31 mouse cellular contexts compared by ENCODE assay signal in genomic region chr8:41648276-41648675, GRCm38 (mm10).
"Had no signal": no experiment of that assay in that cellular context is flagged by ENCODE, and none has a peak within 500 bp of the region (broad histone marks: within the 10 kb centered on the region; RNA-seq: fewer than 3 reads in every experiment).

No protein-coding gene starts in this region.

- H3K4me2 ChIP-seq: limb, embryonic 12.5 days; limb, embryonic 13.5 days; limb, embryonic 15.5 days; liver, embryonic 11.5 days; liver, embryonic 12.5 days; liver, embryonic 13.5 days; liver, embryonic 15.5 days; lung, embryonic 14.5 days; lung, embryonic 15.5 days; midbrain, embryonic 11.5 days; midbrain, embryonic 12.5 days; midbrain, embryonic 13.5 days; midbrain, embryonic 15.5 days had no signal

- H3K4me1 ChIP-seq: limb, embryonic 12.5 days; limb, embryonic 13.5 days; limb, embryonic 15.5 days; liver, embryonic 12.5 days; liver, embryonic 13.5 days; liver, embryonic 15.5 days; lung, embryonic 15.5 days; megakaryocyte, embryonic 14.5 days; midbrain, embryonic 10.5 days; midbrain, embryonic 12.5 days; midbrain, embryonic 13.5 days; midbrain, embryonic 15.5 days had no signal

- DNase-seq: left cerebral cortex, postnatal 4 days; liver; liver, embryonic 13.5 days; liver, postnatal 0 days; lung, adult 18-20 months; lung, adult 2 months; lung, embryonic 14.5 days; lung, postnatal 10 days; lung, postnatal 14 days; lung, postnatal 36 days; lung, postnatal 4 days; midbrain, embryonic 14.5 days had no signal

- H3K27me3 ChIP-seq: limb, embryonic 12.5 days; limb, embryonic 13.5 days; limb, embryonic 15.5 days; liver, embryonic 12.5 days; liver, embryonic 13.5 days; liver, embryonic 15.5 days; lung, embryonic 15.5 days; megakaryocyte, embryonic 14.5 days; midbrain, embryonic 12.5 days; midbrain, embryonic 13.5 days; midbrain, embryonic 15.5 days had no signal

- ATAC-seq: liver, embryonic 12.5 days; liver, postnatal 0 days; lung, postnatal 0 days; midbrain, embryonic 13.5 days; midbrain, embryonic 15.5 days; midbrain, embryonic 16.5 days had no signal

- H3K9ac ChIP-seq: limb, embryonic 12.5 days; limb, embryonic 13.5 days; limb, embryonic 15.5 days; liver, embryonic 12.5 days; liver, embryonic 13.5 days; liver, embryonic 14.5 days; liver, embryonic 15.5 days; liver, postnatal 0 days; lung, embryonic 14.5 days; lung, embryonic 15.5 days; midbrain, embryonic 12.5 days; midbrain, embryonic 13.5 days; midbrain, embryonic 15.5 days had no signal

- H3K27ac ChIP-seq: limb, embryonic 10.5 days; limb, embryonic 12.5 days; limb, embryonic 13.5 days; limb, embryonic 15.5 days; liver, embryonic 12.5 days; liver, embryonic 13.5 days; liver, embryonic 14.5 days; liver, embryonic 15.5 days; lung, embryonic 15.5 days; macrophage; midbrain, embryonic 10.5 days; midbrain, embryonic 12.5 days; midbrain, embryonic 13.5 days; midbrain, embryonic 15.5 days had no signal

- H3K36me3 ChIP-seq: limb, embryonic 10.5 days; limb, embryonic 12.5 days; limb, embryonic 13.5 days; limb, embryonic 15.5 days; liver, embryonic 12.5 days; liver, embryonic 13.5 days; liver, embryonic 15.5 days; lung, embryonic 15.5 days; midbrain, embryonic 10.5 days; midbrain, embryonic 12.5 days; midbrain, embryonic 13.5 days; midbrain, embryonic 15.5 days had no signal

- H3K9me3 ChIP-seq: limb, embryonic 10.5 days; limb, embryonic 12.5 days; limb, embryonic 13.5 days; limb, embryonic 15.5 days; liver, embryonic 12.5 days; liver, embryonic 13.5 days; liver, embryonic 15.5 days; lung, embryonic 15.5 days; megakaryocyte, embryonic 14.5 days; midbrain, embryonic 10.5 days; midbrain, embryonic 12.5 days; midbrain, embryonic 13.5 days; midbrain, embryonic 15.5 days had no signal

- H3K4me3 ChIP-seq: limb, embryonic 10.5 days; limb, embryonic 12.5 days; limb, embryonic 13.5 days; limb, embryonic 15.5 days; liver, embryonic 12.5 days; liver, embryonic 13.5 days; liver, embryonic 15.5 days; lung, embryonic 15.5 days; megakaryocyte, embryonic 14.5 days; midbrain, embryonic 10.5 days; midbrain, embryonic 12.5 days; midbrain, embryonic 13.5 days; midbrain, embryonic 15.5 days; myocyte had no signal
